Mouse (Mus musculus): ENCODE data around the gene D11Wsu47e. TPM values are rescaled to one million over a fixed set of nuclear protein-coding genes. Genes with fewer than 3 reads are reported as not detected.

Gene D11Wsu47e
- polyA plus RNA-seq, 1 experiment from 2014 or later, result 30.7 TPM

GRCm38 (mm10) chr11:113668857-113669256 lies 15.4 kb upstream of the D11Wsu47e start:
- ATAC-seq (replicated peaks), result no peak
- H3K9ac ChIP-seq, result no peak overlapping the region
- WGBS, result 93% methylated on average over 5 of the region's 5 CpGs
- no peak overlapping the region for H3K4me3 ChIP-seq
- H3K9me3 ChIP-seq, result no peaks in the 10 kb centered on the region
- no peak overlapping the region for H3K27ac ChIP-seq
- no peak overlapping the region for H3K4me2 ChIP-seq
- no peaks in the 10 kb centered on the region for H3K27me3 ChIP-seq (replicated peaks)
- H3K4me1 ChIP-seq, result no peaks in the 10 kb centered on the region
- H3K36me3 ChIP-seq (replicated peaks), result peaks cover 13% of the 10 kb centered on the region; the same call in 1 of the 2 replicates

DNA sequence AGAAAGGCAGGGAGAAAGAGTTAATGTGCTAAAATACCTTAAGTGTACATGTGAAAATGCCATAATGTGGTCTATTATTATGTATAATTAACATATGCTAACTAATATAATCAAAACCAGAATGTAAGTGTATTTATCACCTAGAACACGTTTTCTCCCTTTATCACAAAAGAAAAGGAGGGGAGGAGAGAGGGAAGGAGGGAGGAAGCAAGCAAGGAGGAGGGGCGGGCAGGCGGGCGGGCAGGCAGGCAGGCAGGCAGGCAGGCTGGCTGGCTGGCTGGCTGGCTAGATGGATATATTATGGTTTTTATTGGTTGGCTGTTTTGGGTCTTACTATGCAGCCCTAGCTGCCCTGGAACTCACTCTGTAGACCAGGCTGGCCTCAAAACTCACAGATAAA lies 14.5 kb upstream of the D11Wsu47e start:
- Histone ChIP-seq H3K9me3 (no peaks in the 10 kb centered on the region), H3K27ac (no peak overlapping the region), H3K9ac (no peak overlapping the region), H3K27me3 (replicated peaks) (no peaks in the 10 kb centered on the region), H3K36me3 (replicated peaks) (peaks cover 8% of the 10 kb centered on the region; the same call in 1 of the 2 replicates), H3K4me3 (no peak overlapping the region), H3K4me1 (no peaks in the 10 kb centered on the region), H3K4me2 (no peak overlapping the region)
- ATAC-seq (replicated peaks), result no peak
- 84% methylated on average over 4 of the region's 4 CpGs for WGBS

GRCm38 (mm10) chr11:113673614-113674013 lies 10.6 kb upstream of the D11Wsu47e start:
- no peaks in the 10 kb centered on the region for H3K9me3 ChIP-seq
- H3K36me3 ChIP-seq (replicated peaks), result peaks cover 13% of the 10 kb centered on the region; the same call in 1 of the 2 replicates
- 92% methylated on average over 4 of the region's 4 CpGs for WGBS
- no peak overlapping the region for H3K27ac ChIP-seq
- no peaks in the 10 kb centered on the region for H3K27me3 ChIP-seq (replicated peaks)
- H3K9ac ChIP-seq, result no peak overlapping the region
- ATAC-seq (replicated peaks), result no peak
- H3K4me3 ChIP-seq, result no peak overlapping the region
- H3K4me2 ChIP-seq, result no peak overlapping the region
- H3K4me1 ChIP-seq, result 0 out of 2 replicates have a peak, but pooled peaks cover 3% of the 10 kb centered on the region

- Histone ChIP-seq H3K27me3 (replicated peaks) (no peaks in the 10 kb centered on the region), H3K4me3 (no peak overlapping the region), H3K4me1 (0 out of 2 replicates have a peak, but pooled peaks cover 3% of the 10 kb centered on the region), H3K27ac (no peak overlapping the region), H3K9me3 (no peaks in the 10 kb centered on the region), H3K36me3 (replicated peaks) (peaks cover 13% of the 10 kb centered on the region; the same call in 1 of the 2 replicates), H3K9ac (no peak overlapping the region), H3K4me2 (no peak overlapping the region)
- WGBS, result 83% methylated on average over 5 of the region's 5 CpGs
- ATAC-seq (replicated peaks), result no peak
These were observed 9.6 kb upstream of the D11Wsu47e start for GRCm38 (mm10) chr11:113674595-113674994.

- H3K4me3 ChIP-seq, result no peak overlapping the region
- WGBS, result 72% methylated on average over 2 of the region's 2 CpGs
- no peak overlapping the region for H3K4me2 ChIP-seq
These were observed 7.4 kb upstream of the D11Wsu47e start for GRCm38 (mm10) chr11:113676847-113677246.

GRCm38 (mm10) chr11:113677378-113677777 lies 6.8 kb upstream of the D11Wsu47e start:
- H3K36me3 ChIP-seq (replicated peaks), result peaks cover 7% of the 10 kb centered on the region; the same call in 1 of the 2 replicates
- no peak overlapping the region for H3K4me3 ChIP-seq
- no peak overlapping the region for H3K9ac ChIP-seq
- no peaks in the 10 kb centered on the region for H3K27me3 ChIP-seq (replicated peaks)
- H3K4me2 ChIP-seq, result no peak overlapping the region
- ATAC-seq (replicated peaks), result no peak
- WGBS, result 92% methylated on average over 2 of the region's 2 CpGs
- H3K9me3 ChIP-seq, result no peaks in the 10 kb centered on the region
- no peak overlapping the region for H3K27ac ChIP-seq
- peaks cover 18% of the 10 kb centered on the region for H3K4me1 ChIP-seq

More at GRCm38 (mm10) chr11:113676847-113677246, 7.4 kb upstream of the D11Wsu47e start:
- Histone ChIP-seq H3K4me1 (peaks cover 14% of the 10 kb centered on the region), H3K27ac (no peak overlapping the region), H3K36me3 (replicated peaks) (peaks cover 7% of the 10 kb centered on the region; the same call in 1 of the 2 replicates), H3K27me3 (replicated peaks) (no peaks in the 10 kb centered on the region), H3K9ac (no peak overlapping the region), H3K9me3 (no peaks in the 10 kb centered on the region)
- ATAC-seq (replicated peaks), result no peak

GRCm38 (mm10) chr11:113678373-113678772 lies 5.8 kb upstream of the D11Wsu47e start:
- Histone ChIP-seq H3K9me3 (no peaks in the 10 kb centered on the region), H3K4me3 (no peak overlapping the region), H3K27me3 (replicated peaks) (no peaks in the 10 kb centered on the region), H3K4me1 (peaks cover 27% of the 10 kb centered on the region), H3K36me3 (replicated peaks) (peaks cover 5% of the 10 kb centered on the region; the same call in 1 of the 2 replicates), H3K9ac (no peak overlapping the region), H3K27ac (no peak overlapping the region), H3K4me2 (no peak overlapping the region)
- ATAC-seq (replicated peaks), result no peak
- WGBS, result 92% methylated on average over 8 of the region's 8 CpGs

DNA sequence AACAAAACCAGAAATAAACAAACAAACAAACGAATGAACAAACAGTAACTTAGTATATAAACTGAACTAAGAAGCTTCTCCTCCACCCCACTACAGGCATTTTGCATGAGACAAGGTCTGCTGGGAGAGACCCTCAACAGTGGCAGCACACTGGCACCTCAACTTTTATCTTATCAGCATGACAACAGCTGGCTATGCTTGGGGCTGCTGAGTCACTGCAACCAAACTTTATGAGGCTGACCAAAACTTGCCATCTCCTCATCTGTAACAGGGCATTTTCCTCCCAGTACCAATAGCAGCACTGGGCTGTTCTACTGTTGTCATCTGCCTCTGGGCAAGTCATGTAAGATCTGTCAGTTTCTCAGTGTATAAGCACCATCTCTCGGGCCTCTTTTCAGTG lies 3.3 kb upstream of the D11Wsu47e start:
- H3K27ac ChIP-seq, result no peak overlapping the region
- no peak overlapping the region for H3K9ac ChIP-seq
- H3K9me3 ChIP-seq, result no peaks in the 10 kb centered on the region
- H3K4me3 ChIP-seq, result no peak overlapping the region
- peaks cover 39% of the 10 kb centered on the region for H3K4me1 ChIP-seq
- no peak for ATAC-seq (replicated peaks)
- H3K4me2 ChIP-seq, result no peak overlapping the region
- 0 out of 2 replicates have a peak, but pooled peaks cover 5% of the 10 kb centered on the region for H3K36me3 ChIP-seq (replicated peaks)
- H3K27me3 ChIP-seq (replicated peaks), result no peaks in the 10 kb centered on the region
- 84% methylated on average over 2 of the region's 2 CpGs for WGBS

GRCm38 (mm10) chr11:113681979-113682378 lies 2.2 kb upstream of the D11Wsu47e start:
- H3K27ac ChIP-seq, result no peak overlapping the region
- no peak overlapping the region; the same call in 1 of the 2 replicates for H3K4me3 ChIP-seq
- no peak overlapping the region for H3K9ac ChIP-seq
- H3K27me3 ChIP-seq (replicated peaks), result no peaks in the 10 kb centered on the region
- H3K36me3 ChIP-seq (replicated peaks), result no peaks in the 10 kb centered on the region
- H3K4me1 ChIP-seq, result peaks cover 48% of the 10 kb centered on the region
- peak overlapping the region; percentile 86; the same call in 1 of the 2 replicates for H3K4me2 ChIP-seq
- no peak for ATAC-seq (replicated peaks)
- H3K9me3 ChIP-seq, result no peaks in the 10 kb centered on the region

GRCm38 (mm10) chr11:113682897-113683626 lies 1.1 kb upstream of the D11Wsu47e start:
- 1% methylated on average over 38 of the region's 38 CpGs for WGBS
- peak overlapping the region; percentile 88 for H3K27ac ChIP-seq
- no peaks in the 10 kb centered on the region for H3K36me3 ChIP-seq (replicated peaks)
- peak; percentile 24 for ATAC-seq (replicated peaks)
- H3K4me1 ChIP-seq, result peaks cover 50% of the 10 kb centered on the region
- peak overlapping the region; percentile 86 for H3K4me2 ChIP-seq
- no peaks in the 10 kb centered on the region for H3K9me3 ChIP-seq
- H3K27me3 ChIP-seq (replicated peaks), result no peaks in the 10 kb centered on the region
- H3K9ac ChIP-seq, result peak overlapping the region; percentile 77
- H3K4me3 ChIP-seq, result peak overlapping the region; percentile 80

DNA sequence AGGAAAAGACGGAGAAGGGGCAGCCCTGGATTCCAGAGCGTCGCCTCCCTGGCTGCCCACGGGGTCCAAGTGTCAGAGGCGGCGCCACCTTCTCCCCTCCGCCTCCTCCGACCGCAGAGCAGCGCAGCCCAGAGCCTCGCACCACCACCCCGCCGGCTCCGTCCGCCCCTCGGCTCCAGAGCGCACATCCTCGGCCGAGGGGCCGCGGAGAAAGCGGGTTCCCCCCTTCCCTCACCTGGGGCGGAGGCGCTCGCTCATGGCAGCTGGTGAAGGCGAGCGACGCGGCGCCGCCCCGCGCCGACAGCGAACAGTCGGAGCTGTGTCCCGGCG lies 620 bp upstream of the D11Wsu47e start:
- WGBS, result under 1% methylated on average over 24 of the region's 38 CpGs
- H3K4me3 ChIP-seq, result peak overlapping the region; percentile 80
- peak overlapping the region; percentile 77 for H3K9ac ChIP-seq
- peaks cover 5% of the 10 kb centered on the region; the same call in 1 of the 2 replicates for H3K36me3 ChIP-seq (replicated peaks)
- peak overlapping the region; percentile 86 for H3K4me2 ChIP-seq
- no peaks in the 10 kb centered on the region for H3K27me3 ChIP-seq (replicated peaks)
- peaks cover 48% of the 10 kb centered on the region for H3K4me1 ChIP-seq
- ATAC-seq (replicated peaks), result no peak
- H3K9me3 ChIP-seq, result no peaks in the 10 kb centered on the region
- peak overlapping the region; percentile 88 for H3K27ac ChIP-seq

GRCm38 (mm10) chr11:113684707-113685426 lies 655 bp downstream of the D11Wsu47e start:
- Histone ChIP-seq H3K9me3 (no peaks in the 10 kb centered on the region), H3K27me3 (replicated peaks) (no peaks in the 10 kb centered on the region), H3K36me3 (replicated peaks) (peaks cover 18% of the 10 kb centered on the region), H3K27ac (peak overlapping the region; percentile 88), H3K4me2 (peak overlapping the region; percentile 86), H3K9ac (peak overlapping the region; percentile 74), H3K4me3 (peak overlapping the region; percentile 80), H3K4me1 (peaks cover 47% of the 10 kb centered on the region)
- peak; percentile 0; the same call in 1 of the 2 replicates for ATAC-seq (replicated peaks)
- WGBS, result 42% methylated on average over 25 of the region's 25 CpGs
